Mouse (Mus musculus): Measurements from ENCODE around the gene Slit3. TPM values are rescaled to one million over a fixed set of nuclear protein-coding genes. Genes with fewer than 3 reads are reported as not detected.

Slit3 gene
- polyA plus RNA-seq, 1 experiment from 2014 or later, result 4.8 TPM

DNA sequence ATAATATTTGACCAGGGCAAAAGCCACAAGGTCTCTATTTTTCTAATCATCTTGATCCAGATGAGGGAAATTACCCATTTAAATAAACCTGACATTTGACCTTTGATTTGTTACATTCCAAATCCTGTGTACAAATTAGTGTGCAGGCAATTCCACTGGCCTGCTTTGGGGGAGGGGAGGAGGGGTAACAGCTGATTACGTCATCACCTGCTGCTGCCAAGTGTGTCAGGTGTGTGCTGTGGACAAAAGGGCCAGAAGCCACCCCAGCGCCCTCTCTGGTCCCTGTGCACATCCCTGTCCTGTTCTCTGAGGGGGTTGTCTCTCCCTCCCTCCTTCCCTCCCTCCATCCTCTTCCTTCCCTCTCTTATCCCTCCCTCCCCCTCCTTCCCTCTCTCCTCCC lies 337.0 kb downstream of the Slit3 start:
- Histone ChIP-seq H3K36me3 (ENCODE audit: control insufficient read depth, insufficient read depth) (no peaks in the 10 kb centered on the region), H3K4me1 (replicated peaks; ENCODE audit: control insufficient read depth, insufficient read depth, low read length) (no peaks in the 10 kb centered on the region), H3K27me3 (replicated peaks; ENCODE audit: control insufficient read depth, insufficient read depth, low read length) (no peaks in the 10 kb centered on the region), H3K9me3 (ENCODE audit: control insufficient read depth) (no peaks in the 10 kb centered on the region), H3K4me3 (ENCODE audit: low read depth, low read length) (no peak overlapping the region), H3K9ac (ENCODE audit: low read depth, low read length) (no peak overlapping the region), H3K4me2 (replicated peaks; ENCODE audit: low read depth) (no peak overlapping the region), H3K27ac (ENCODE audit: low read depth, low read length) (no peak overlapping the region)
- no peak for TF ChIP-seq CTCF (IDR thresholded peaks at IDR 0.05; ENCODE audit: low read depth)
- ATAC-seq, result no peak
- 57% methylated on average over 2 of the region's 2 CpGs for WGBS

DNA sequence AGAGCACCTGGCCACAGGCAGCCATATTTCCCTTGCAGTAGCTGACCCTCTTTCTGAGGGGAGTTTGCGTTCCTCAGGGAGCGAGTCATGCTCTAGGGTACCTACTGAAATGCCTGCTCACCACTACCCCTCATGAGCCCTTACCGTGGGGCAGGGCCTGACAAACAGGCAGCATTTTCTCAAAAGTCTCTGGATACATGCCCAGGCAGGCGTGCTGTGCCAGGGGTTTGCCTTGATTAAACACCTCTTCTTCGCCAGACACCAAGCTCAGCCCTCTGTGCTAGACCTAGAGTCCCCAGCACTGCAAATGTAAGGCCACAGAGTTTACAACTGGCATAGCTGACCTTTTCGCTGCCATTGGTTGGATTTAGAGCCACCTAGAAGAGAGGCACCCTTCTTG lies 345.7 kb downstream of the Slit3 start:
- no peak overlapping the region for H3K27ac ChIP-seq (ENCODE audit: low read depth, low read length)
- no peaks in the 10 kb centered on the region for H3K36me3 ChIP-seq (ENCODE audit: control insufficient read depth, insufficient read depth)
- no peak for ATAC-seq
- H3K4me3 ChIP-seq (ENCODE audit: low read depth, low read length), result no peak overlapping the region
- no peaks in the 10 kb centered on the region for H3K9me3 ChIP-seq (ENCODE audit: control insufficient read depth)
- WGBS, result 87% methylated on average over 6 of the region's 6 CpGs
- no peak for TF ChIP-seq CTCF (IDR thresholded peaks at IDR 0.05; ENCODE audit: low read depth)
- H3K4me1 ChIP-seq (replicated peaks; ENCODE audit: control insufficient read depth, insufficient read depth, low read length), result no peaks in the 10 kb centered on the region
- no peak overlapping the region for H3K4me2 ChIP-seq (replicated peaks; ENCODE audit: low read depth)
- no peak overlapping the region for H3K9ac ChIP-seq (ENCODE audit: low read depth, low read length)
- no peaks in the 10 kb centered on the region for H3K27me3 ChIP-seq (replicated peaks; ENCODE audit: control insufficient read depth, insufficient read depth, low read length)

DNA sequence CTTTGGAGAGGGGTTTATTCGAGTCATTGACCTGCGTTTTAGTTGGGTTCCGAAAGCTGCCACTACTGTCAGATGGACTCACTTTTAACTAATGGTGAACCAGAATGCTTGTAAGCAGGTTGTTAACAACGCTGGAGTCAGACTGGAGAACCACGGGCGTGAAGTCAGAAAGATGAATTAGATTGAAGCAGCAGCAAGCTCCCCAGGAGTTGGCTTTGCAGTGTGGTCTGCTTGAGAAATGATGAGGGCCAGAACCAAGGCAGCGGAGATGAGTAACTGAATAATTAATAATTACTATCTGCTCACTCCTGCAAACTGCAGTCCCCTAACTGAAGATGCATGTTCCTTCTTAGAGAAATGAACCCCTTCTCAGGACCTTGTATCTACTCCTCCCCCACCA lies 347.8 kb downstream of the Slit3 start:
- Histone ChIP-seq H3K27me3 (replicated peaks; ENCODE audit: control insufficient read depth, insufficient read depth, low read length) (no peaks in the 10 kb centered on the region), H3K4me1 (replicated peaks; ENCODE audit: control insufficient read depth, insufficient read depth, low read length) (no peaks in the 10 kb centered on the region), H3K36me3 (ENCODE audit: control insufficient read depth, insufficient read depth) (no peaks in the 10 kb centered on the region), H3K9ac (ENCODE audit: low read depth, low read length) (no peak overlapping the region), H3K4me3 (ENCODE audit: low read depth, low read length) (no peak overlapping the region), H3K27ac (ENCODE audit: low read depth, low read length) (no peak overlapping the region), H3K9me3 (ENCODE audit: control insufficient read depth) (no peaks in the 10 kb centered on the region), H3K4me2 (replicated peaks; ENCODE audit: low read depth) (no peak overlapping the region)
- 78% methylated on average over 7 of the region's 7 CpGs for WGBS
- no peak for ATAC-seq
- TF ChIP-seq CTCF (IDR thresholded peaks at IDR 0.05; ENCODE audit: low read depth), result no peak

DNA sequence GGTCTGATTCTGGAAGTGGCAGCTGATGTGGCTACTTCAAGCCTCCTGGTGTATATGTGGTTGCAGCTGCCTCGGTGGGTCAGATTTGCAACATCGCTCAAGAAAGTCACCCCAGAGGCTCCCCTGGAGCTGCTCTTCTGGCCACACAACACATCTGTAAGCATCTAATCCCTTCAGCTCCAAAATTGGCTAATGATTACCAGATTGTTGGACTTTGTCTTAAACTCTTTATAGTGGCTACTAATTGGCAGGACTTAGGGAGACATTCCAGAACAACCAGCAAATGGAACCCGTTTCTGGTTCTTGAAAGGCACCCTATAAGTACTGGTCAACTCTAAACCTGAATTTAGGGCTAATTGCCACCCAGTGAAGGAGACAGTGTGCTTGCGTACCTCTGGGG lies 348.9 kb downstream of the Slit3 start:
- 51% methylated on average over 4 of the region's 4 CpGs for WGBS
- H3K36me3 ChIP-seq (ENCODE audit: control insufficient read depth, insufficient read depth), result no peaks in the 10 kb centered on the region
- H3K9ac ChIP-seq (ENCODE audit: low read depth, low read length), result no peak overlapping the region
- no peak for ATAC-seq
- no peak overlapping the region for H3K4me2 ChIP-seq (replicated peaks; ENCODE audit: low read depth)
- no peaks in the 10 kb centered on the region for H3K4me1 ChIP-seq (replicated peaks; ENCODE audit: control insufficient read depth, insufficient read depth, low read length)
- no peak overlapping the region for H3K27ac ChIP-seq (ENCODE audit: low read depth, low read length)
- no peak overlapping the region for H3K4me3 ChIP-seq (ENCODE audit: low read depth, low read length)
- H3K27me3 ChIP-seq (replicated peaks; ENCODE audit: control insufficient read depth, insufficient read depth, low read length), result no peaks in the 10 kb centered on the region
- TF ChIP-seq CTCF (IDR thresholded peaks at IDR 0.05; ENCODE audit: low read depth), result no peak
- no peaks in the 10 kb centered on the region for H3K9me3 ChIP-seq (ENCODE audit: control insufficient read depth)

DNA sequence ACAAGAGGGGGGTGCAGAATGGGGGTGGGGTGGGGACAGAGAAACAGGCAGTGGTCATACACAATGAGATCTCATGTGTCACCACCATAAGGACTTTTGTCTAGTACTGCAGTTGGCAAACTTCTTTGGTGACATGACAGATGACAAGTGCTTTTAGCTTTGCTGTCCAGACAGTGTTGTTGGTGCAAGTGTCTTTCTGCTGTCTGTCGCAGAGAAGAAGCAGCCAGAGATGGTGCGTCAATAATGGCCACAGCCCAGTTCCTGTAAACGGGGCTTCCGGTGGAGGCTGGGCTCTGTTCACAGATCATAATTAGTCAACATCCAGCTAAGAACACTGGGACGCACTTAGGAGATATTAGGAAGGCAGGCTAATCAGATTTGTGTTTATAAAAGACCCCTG lies 349.8 kb downstream of the Slit3 start:
- Histone ChIP-seq H3K36me3 (ENCODE audit: control insufficient read depth, insufficient read depth) (no peaks in the 10 kb centered on the region), H3K4me1 (replicated peaks; ENCODE audit: control insufficient read depth, insufficient read depth, low read length) (no peaks in the 10 kb centered on the region), H3K4me2 (replicated peaks; ENCODE audit: low read depth) (no peak overlapping the region), H3K27me3 (replicated peaks; ENCODE audit: control insufficient read depth, insufficient read depth, low read length) (no peaks in the 10 kb centered on the region), H3K27ac (ENCODE audit: low read depth, low read length) (no peak overlapping the region), H3K4me3 (ENCODE audit: low read depth, low read length) (no peak overlapping the region), H3K9me3 (ENCODE audit: control insufficient read depth) (no peaks in the 10 kb centered on the region), H3K9ac (ENCODE audit: low read depth, low read length) (no peak overlapping the region)
- 54% methylated on average over 5 of the region's 5 CpGs for WGBS
- no peak for TF ChIP-seq CTCF (IDR thresholded peaks at IDR 0.05; ENCODE audit: low read depth)
- ATAC-seq, result no peak

DNA sequence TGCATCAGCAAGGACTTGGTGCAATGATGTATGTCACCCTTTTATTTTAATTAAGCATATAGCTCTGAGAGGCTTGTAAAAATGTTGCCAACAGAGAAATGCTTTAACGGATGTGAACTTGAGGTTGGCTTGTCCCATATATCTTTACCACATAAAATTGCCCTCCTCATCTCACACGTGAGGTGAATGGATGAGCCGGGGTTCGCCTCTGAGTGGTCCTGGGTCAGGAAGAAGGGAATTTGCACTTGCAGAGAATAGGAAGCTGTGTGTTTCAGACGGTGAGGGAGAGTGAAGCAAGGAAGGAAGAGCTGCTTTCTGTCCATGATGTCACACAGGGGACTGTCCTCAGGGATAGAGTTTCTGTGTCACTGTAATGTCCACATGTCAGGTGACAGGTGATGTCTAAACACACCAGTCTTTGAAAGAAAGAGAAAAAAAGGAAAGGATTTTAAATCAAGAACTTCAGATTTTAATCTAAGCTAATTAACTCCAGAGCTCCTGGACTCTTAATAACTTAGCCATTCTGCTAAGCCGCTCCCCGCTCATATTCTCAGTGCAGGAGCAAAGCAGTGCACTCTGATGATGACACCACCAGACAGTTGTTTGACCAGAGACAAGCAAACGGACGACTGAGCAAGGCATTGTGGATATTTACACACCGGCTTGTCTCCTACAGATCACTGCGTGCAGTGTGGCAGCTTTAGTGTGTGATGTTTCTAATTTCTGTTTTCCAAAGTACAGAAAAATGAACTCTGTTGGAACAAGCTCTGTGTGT lies 352.0 kb downstream of the Slit3 start:
- ATAC-seq, result no peak
- Histone ChIP-seq H3K36me3 (ENCODE audit: control insufficient read depth, insufficient read depth) (no peaks in the 10 kb centered on the region), H3K4me1 (replicated peaks; ENCODE audit: control insufficient read depth, insufficient read depth, low read length) (no peaks in the 10 kb centered on the region), H3K9ac (ENCODE audit: low read depth, low read length) (no peak overlapping the region), H3K9me3 (ENCODE audit: control insufficient read depth) (no peaks in the 10 kb centered on the region), H3K4me2 (replicated peaks; ENCODE audit: low read depth) (no peak overlapping the region), H3K4me3 (ENCODE audit: low read depth, low read length) (no peak overlapping the region), H3K27ac (ENCODE audit: low read depth, low read length) (no peak overlapping the region), H3K27me3 (replicated peaks; ENCODE audit: control insufficient read depth, insufficient read depth, low read length) (no peaks in the 10 kb centered on the region)
- no peak for TF ChIP-seq CTCF (IDR thresholded peaks at IDR 0.05; ENCODE audit: low read depth)
- WGBS, result 55% methylated on average over 11 of the region's 11 CpGs

Data from intestine, postnatal 0 days (tissue).